Mouse (Mus musculus): Measurements from ENCODE around the gene C3ar1. TPM values are rescaled to one million over a fixed set of nuclear protein-coding genes. Genes with fewer than 3 reads are reported as not detected.

C3ar1 gene
- polyA plus RNA-seq, 1 experiment from 2014 or later = 1.1 TPM

DNA sequence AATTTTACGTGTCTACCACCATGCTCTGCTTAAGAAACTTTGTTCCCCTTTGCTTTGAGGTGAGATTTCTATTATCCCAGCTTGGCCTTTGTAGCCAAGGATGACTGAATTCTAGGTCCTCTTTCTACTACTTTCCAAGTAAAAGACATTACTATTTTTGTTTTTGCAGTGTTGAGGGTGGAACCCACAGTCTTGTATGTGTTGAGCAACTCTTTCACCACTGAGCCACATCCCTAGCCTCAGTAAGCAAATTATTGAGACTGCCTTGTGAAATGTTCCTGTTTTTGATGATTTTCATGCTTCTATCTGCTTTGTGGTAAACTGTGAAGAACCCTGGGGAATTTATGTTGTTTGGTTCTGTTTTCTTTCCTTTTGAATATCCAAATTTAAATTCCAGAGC is 6.9 kb upstream of the C3ar1 start:
- Histone ChIP-seq H3K27ac (no peak overlapping the region), H3K4me3 (no peak overlapping the region), H3K27me3 (ENCODE audit: poor library complexity, severe bottlenecking) (no peaks in the 10 kb centered on the region), H3K36me3 (replicated peaks) (no peaks in the 10 kb centered on the region), H3K4me1 (no peaks in the 10 kb centered on the region), H3K9me3 (peaks cover 16% of the 10 kb centered on the region; the same call in 1 of the 2 replicates)
- DNase-seq (ENCODE audit: extremely low spot score, low spot score) = no peak
- WGBS = 90% methylated on average over 1 of the region's 1 CpGs

DNA sequence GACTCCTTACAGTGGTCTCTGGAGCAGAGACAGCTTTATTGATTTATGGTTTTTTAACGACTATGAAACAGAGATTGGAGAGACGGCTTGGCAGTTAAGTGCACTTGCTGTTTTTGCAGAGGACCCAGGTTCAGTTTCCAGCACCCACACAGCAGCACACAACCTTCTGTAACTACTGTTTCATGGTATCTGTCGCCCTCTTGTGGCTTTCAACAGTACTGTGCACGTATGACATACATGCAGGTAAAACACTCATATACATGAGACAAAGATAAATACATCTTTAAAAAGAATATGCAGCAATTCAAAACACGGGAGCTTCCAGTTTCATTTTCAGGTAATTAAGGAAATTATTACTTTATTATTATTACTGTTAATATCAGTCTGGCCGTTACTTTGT is 6.5 kb upstream of the C3ar1 start:
- no peaks in the 10 kb centered on the region for H3K36me3 ChIP-seq (replicated peaks)

DNA sequence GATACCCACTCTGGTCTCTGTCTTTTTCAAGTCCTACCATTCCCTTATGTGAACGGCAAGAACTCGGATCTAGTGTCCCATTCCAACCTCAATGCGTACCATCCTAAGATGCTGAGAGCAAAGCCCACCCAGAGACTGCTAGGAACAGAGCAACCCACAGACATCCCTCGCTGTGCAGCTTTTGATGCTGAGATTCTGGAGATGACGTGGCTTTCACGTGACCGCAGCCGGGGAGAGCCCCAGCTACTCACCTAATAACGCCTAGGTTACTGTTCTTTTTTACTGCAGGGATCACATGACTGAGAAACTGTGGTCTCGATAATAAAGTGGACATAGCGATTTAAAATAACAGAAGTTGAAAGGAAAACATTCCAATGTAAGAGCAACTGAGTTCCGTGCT is 1.4 kb downstream of the C3ar1 start:
- H3K36me3 ChIP-seq (replicated peaks) = no peaks in the 10 kb centered on the region
- no peaks in the 10 kb centered on the region for H3K9me3 ChIP-seq
- no peaks in the 10 kb centered on the region for H3K4me1 ChIP-seq
- H3K27me3 ChIP-seq (ENCODE audit: poor library complexity, severe bottlenecking) = no peaks in the 10 kb centered on the region
- no peak for DNase-seq (ENCODE audit: extremely low spot score, low spot score)
- 89% methylated on average over 12 of the region's 12 CpGs for WGBS
- H3K4me3 ChIP-seq = no peak overlapping the region
- H3K27ac ChIP-seq = no peak overlapping the region

More for the DNA sequence above, 6.5 kb upstream of the C3ar1 start:
- 80% methylated on average over 6 of the region's 6 CpGs for WGBS
- Histone ChIP-seq H3K4me1 (no peaks in the 10 kb centered on the region), H3K4me3 (no peak overlapping the region), H3K9me3 (peaks cover 16% of the 10 kb centered on the region; the same call in 1 of the 2 replicates), H3K27me3 (ENCODE audit: poor library complexity, severe bottlenecking) (no peaks in the 10 kb centered on the region), H3K27ac (no peak overlapping the region)
- no peak for DNase-seq (ENCODE audit: extremely low spot score, low spot score)

DNA sequence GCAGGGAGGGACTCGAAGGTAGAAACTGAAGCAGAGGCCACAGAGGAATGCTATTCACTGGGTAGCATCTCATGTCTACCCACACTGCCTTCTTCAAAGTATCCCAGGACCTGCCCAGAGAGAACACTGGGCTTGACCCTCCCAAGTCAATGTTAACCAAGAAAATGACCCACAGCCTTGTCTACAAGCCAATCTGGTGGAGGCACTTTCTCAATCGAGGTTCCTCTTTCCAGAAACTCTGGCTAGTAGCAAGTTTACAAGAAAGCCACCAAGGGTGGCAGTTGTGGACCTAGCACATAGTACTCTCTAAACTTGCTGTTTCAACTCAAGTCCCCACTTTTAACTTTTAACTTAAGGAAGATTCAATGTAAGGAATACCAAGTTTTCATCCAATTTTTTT is 3.3 kb downstream of the C3ar1 start:
- Histone ChIP-seq H3K27me3 (ENCODE audit: poor library complexity, severe bottlenecking) (no peaks in the 10 kb centered on the region), H3K36me3 (replicated peaks) (no peaks in the 10 kb centered on the region), H3K9me3 (no peaks in the 10 kb centered on the region), H3K4me3 (no peak overlapping the region), H3K4me1 (no peaks in the 10 kb centered on the region), H3K27ac (no peak overlapping the region)
- 77% methylated on average over 2 of the region's 2 CpGs for WGBS
- DNase-seq (ENCODE audit: extremely low spot score, low spot score) = no peak

DNA sequence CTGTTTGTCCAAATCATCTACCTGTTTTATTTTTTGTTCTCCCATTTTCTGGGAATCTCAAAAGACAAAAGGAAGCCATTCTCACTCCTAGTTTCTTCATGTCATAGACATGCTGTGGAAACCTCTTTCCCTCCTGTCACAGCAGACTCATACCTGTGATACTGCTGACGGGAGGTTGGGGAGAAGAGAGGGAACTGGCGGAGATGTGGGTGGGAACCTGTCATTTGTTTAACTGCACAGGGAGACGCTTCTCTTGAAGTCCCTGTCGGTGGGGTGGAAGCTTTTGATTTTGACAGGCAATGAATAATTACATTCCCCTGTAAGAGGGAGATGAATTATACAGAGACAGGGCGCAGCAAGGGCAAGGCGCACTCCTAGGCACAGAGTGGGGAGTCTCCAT is 12.2 kb downstream of the C3ar1 start:
- Histone ChIP-seq H3K9me3 (no peaks in the 10 kb centered on the region), H3K27me3 (ENCODE audit: poor library complexity, severe bottlenecking) (no peaks in the 10 kb centered on the region), H3K27ac (no peak overlapping the region), H3K36me3 (replicated peaks) (peaks cover 50% of the 10 kb centered on the region), H3K4me3 (no peak overlapping the region), H3K4me1 (no peaks in the 10 kb centered on the region)
- DNase-seq (ENCODE audit: extremely low spot score, low spot score) = no peak
- whole genome bisulfite sequencing = 90% methylated on average over 6 of the region's 6 CpGs

DNA sequence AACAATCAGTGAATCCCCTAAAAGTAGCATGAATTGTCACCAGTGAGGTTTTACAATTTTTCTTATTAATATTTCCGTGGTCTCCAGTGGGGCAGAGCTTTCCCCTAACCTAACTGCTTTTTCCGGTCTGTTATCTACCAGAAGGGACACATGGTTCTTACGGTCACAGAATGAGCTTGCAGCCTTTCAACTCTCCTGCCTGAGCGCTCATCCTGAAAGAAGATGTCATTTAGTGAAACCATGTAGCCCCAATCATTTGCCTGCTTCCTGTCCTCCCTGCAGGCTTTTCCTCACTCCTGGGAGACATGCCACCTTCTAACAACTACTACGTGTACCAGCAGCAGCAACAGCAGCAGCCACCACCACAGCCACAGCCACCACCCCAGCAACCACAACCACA is 18.4 kb downstream of the C3ar1 start:
- H3K9me3 ChIP-seq = 0 out of 2 replicates have a peak, but pooled peaks cover 2% of the 10 kb centered on the region
- WGBS = 97% methylated on average over 5 of the region's 5 CpGs
- no peaks in the 10 kb centered on the region for H3K4me1 ChIP-seq
- H3K4me3 ChIP-seq = no peak overlapping the region
- DNase-seq (ENCODE audit: extremely low spot score, low spot score) = no peak
- no peaks in the 10 kb centered on the region for H3K27me3 ChIP-seq (ENCODE audit: poor library complexity, severe bottlenecking)
- peaks cover 88% of the 10 kb centered on the region for H3K36me3 ChIP-seq (replicated peaks)
- H3K27ac ChIP-seq = no peak overlapping the region

DNA sequence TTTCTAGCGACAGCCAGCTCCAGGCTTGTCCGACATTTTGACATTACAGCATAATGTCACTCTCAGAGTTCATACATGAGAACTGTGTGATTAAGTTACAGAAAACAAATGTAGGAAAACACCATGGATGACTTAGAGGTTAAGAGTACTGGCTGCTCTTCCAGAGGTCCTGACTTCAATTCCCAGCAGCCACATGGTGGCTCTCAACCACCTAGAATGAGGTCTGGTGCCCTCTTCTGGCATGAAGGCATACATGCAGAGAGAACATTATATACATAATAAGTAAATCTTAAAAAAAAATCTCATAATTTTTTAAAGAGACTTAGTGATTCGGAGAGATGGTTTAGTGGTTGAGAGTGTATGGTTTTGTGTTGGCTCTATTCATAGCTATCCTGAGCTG is 19.0 kb downstream of the C3ar1 start:
- H3K27me3 ChIP-seq (ENCODE audit: poor library complexity, severe bottlenecking) = no peaks in the 10 kb centered on the region
- H3K36me3 ChIP-seq (replicated peaks) = peaks cover 82% of the 10 kb centered on the region
- H3K4me1 ChIP-seq = no peaks in the 10 kb centered on the region
- no peak overlapping the region for H3K27ac ChIP-seq
- H3K4me3 ChIP-seq = no peak overlapping the region
- over 99% methylated on average over 3 of the region's 3 CpGs for WGBS
- DNase-seq (ENCODE audit: extremely low spot score, low spot score) = no peak
- 0 out of 2 replicates have a peak, but pooled peaks cover 2% of the 10 kb centered on the region for H3K9me3 ChIP-seq

DNA sequence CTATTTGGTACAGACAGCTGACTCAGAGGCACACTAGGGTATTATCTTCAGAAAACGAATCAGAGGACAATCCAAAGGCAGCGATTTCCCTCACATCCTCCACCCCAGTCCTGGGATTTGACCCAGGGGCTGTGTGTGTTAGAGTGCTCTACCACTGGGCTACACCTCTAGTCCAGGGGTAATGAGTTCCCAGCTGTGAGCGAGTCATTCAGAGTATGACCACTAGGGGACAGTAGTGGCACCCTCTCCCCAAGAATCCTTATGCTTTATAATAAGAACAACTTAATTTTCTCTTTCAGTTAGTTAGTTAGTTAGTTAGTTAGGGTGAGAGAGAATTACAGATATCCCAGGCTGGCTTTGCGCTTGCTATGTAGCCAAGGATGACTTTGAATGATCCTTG is 21.6 kb downstream of the C3ar1 start:
- Histone ChIP-seq H3K4me3 (no peak overlapping the region), H3K27ac (no peak overlapping the region), H3K36me3 (replicated peaks) (peaks cover 69% of the 10 kb centered on the region), H3K9me3 (0 out of 2 replicates have a peak, but pooled peaks cover 2% of the 10 kb centered on the region), H3K4me1 (no peaks in the 10 kb centered on the region), H3K27me3 (ENCODE audit: poor library complexity, severe bottlenecking) (no peaks in the 10 kb centered on the region)
- DNase-seq (ENCODE audit: extremely low spot score, low spot score) = no peak
- WGBS = 67% methylated on average over 4 of the region's 4 CpGs

DNA sequence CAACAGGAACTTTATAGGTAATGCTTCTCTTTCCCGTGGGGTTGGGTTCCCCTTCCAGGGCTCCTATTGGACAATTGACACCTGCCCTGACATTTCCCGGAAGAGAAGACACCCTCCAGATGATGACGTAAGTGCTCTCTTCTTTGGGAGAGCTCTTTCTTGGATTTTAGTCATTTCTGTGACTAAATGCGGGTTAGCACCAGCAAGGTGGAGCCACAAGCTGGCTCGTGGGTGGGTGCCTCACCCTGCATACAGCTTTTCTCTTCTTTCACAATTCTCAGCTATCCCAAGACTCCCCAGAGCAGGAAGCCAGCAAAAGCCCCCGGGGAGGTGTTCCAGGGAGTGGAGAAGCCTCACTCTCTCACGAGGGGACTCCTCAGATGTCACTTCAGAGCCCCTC is 23.1 kb downstream of the C3ar1 start:
- Histone ChIP-seq H3K9me3 (0 out of 2 replicates have a peak, but pooled peaks cover 2% of the 10 kb centered on the region), H3K4me3 (no peak overlapping the region), H3K27ac (no peak overlapping the region), H3K27me3 (ENCODE audit: poor library complexity, severe bottlenecking) (no peaks in the 10 kb centered on the region), H3K4me1 (no peaks in the 10 kb centered on the region), H3K36me3 (replicated peaks) (peaks cover 57% of the 10 kb centered on the region)
- DNase-seq (ENCODE audit: extremely low spot score, low spot score) = no peak
- WGBS = 86% methylated on average over 7 of the region's 7 CpGs

DNA sequence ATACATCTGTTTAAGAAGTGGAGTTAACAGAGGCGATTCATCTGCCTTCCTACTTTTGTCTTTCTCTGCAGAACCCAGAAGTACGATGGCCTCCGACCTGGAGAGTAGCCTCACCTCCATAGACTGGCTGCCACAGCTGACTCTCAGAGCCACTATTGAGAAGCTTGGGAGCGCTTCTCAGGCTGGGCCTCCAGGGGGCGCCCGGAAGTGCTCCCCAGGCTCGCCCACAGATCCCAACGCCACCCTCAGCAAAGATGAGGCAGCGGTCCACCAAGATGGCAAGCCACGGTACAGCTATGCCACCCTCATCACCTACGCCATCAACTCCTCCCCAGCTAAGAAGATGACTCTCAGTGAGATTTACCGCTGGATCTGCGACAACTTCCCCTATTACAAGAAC is 27.9 kb downstream of the C3ar1 start:
- no peak overlapping the region for H3K27ac ChIP-seq
- DNase-seq (ENCODE audit: extremely low spot score, low spot score) = no peak
- no peaks in the 10 kb centered on the region for H3K9me3 ChIP-seq
- peaks cover 9% of the 10 kb centered on the region for H3K27me3 ChIP-seq (ENCODE audit: poor library complexity, severe bottlenecking)
- peaks cover 24% of the 10 kb centered on the region for H3K4me1 ChIP-seq
- no peak overlapping the region for H3K4me3 ChIP-seq
- WGBS = 44% methylated on average over 13 of the region's 13 CpGs
- peaks cover 17% of the 10 kb centered on the region for H3K36me3 ChIP-seq (replicated peaks)

DNA sequence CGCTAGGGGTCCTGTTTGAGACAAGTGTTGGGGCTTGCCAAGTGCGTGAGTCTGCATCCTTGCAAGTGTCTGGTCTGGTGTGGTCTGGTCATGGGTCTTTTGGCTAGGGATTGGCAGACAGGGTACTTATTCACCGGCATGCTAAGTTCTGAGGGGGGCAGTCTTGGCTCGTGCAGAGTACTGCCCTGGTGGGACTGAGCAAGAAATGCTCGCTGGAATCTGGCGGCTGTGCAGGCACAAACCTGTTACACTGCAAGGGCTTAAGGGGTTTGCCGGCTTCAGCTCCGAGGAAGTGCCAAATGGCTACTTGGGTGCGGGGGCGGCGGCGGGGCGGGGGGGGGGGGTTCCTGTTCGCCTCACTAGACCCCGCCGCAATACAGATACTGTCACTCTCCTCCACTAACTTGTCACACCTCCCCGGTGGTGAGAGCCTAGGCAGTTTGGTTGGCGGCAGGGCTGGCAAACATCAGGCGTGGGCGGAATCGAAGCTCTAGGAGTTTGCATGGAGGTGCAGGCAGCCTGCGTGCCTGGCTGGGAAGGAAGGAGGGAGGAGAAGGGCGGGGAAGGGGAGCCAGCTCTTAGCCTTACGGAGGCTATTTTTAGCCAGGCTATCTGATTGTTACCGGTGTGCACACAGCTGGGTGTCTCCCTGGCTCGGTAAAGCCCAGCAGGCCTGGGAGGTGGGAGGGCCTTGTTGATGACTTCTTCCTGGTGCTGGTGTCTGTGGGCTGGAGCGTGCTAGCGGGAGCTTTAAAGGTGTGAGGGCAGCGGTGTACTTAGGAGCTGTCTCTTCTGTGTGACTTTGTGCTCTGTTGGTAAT is 29.8 kb downstream of the C3ar1 start:
- Histone ChIP-seq H3K4me3 (peak overlapping the region; percentile 53), H3K9me3 (no peaks in the 10 kb centered on the region), H3K27ac (peak overlapping the region; percentile 69), H3K36me3 (replicated peaks) (peaks cover 9% of the 10 kb centered on the region), H3K27me3 (ENCODE audit: poor library complexity, severe bottlenecking) (peaks cover 12% of the 10 kb centered on the region), H3K4me1 (peaks cover 38% of the 10 kb centered on the region)
- DNase-seq (ENCODE audit: extremely low spot score, low spot score) = peak; percentile 39
- 3% methylated on average over 29 of the region's 29 CpGs for whole genome bisulfite sequencing

DNA sequence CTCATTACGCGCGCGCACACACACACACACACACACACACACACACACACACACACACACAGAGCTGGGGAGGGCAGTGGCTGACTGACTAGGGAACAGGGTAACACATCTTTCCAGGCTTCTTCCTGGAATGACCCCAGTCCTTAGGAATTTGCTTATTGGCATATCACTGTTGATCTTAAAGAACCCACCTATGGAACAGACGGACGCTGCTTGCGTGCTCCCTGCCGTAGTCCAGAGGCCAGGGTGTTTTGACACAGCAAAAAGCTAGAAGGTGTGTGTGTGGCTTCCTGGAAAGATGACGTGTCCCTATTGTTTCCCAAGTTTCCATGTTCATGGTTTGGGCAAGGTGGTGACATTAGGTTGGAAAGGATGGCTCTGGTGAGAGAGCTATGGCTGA is 30.8 kb downstream of the C3ar1 start:
- WGBS = 91% methylated on average over 9 of the region's 9 CpGs
- no peak for DNase-seq (ENCODE audit: extremely low spot score, low spot score)
- H3K27ac ChIP-seq = no peak overlapping the region
- no peaks in the 10 kb centered on the region for H3K9me3 ChIP-seq
- peaks cover 19% of the 10 kb centered on the region for H3K27me3 ChIP-seq (ENCODE audit: poor library complexity, severe bottlenecking)
- peaks cover 8% of the 10 kb centered on the region for H3K36me3 ChIP-seq (replicated peaks)
- H3K4me1 ChIP-seq = peaks cover 48% of the 10 kb centered on the region
- H3K4me3 ChIP-seq = no peak overlapping the region

DNA sequence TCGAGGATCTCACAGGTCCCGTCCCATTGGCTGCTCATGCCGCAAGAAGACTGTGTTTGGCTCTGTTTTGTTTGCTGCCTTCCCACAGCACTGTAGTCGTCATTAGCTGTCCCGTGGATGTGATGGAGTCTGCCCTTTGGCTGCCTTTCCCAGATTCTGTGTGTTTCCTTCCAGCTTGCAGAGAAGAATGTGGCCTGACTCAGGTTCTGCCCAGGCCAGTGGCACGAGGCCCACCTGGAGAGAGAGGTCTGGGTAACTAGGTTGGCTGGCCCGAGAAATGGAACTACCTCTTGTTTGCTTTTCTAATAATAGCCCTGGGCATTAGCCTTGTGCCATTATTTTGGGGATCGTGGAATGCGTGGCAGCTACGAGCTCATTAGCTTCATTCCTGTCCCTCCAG is 31.9 kb downstream of the C3ar1 start:
- DNase-seq (ENCODE audit: extremely low spot score, low spot score) = no peak

More for the DNA sequence above, 31.9 kb downstream of the C3ar1 start:
- WGBS = 69% methylated on average over 10 of the region's 10 CpGs
- H3K36me3 ChIP-seq (replicated peaks) = no peaks in the 10 kb centered on the region
- no peak overlapping the region for H3K4me3 ChIP-seq
- H3K27ac ChIP-seq = no peak overlapping the region
- H3K27me3 ChIP-seq (ENCODE audit: poor library complexity, severe bottlenecking) = peaks cover 19% of the 10 kb centered on the region
- peaks cover 56% of the 10 kb centered on the region for H3K4me1 ChIP-seq
- H3K9me3 ChIP-seq = no peaks in the 10 kb centered on the region
